Mouse (Mus musculus): ENCODE measurements around the gene Rcl1.

DNA sequence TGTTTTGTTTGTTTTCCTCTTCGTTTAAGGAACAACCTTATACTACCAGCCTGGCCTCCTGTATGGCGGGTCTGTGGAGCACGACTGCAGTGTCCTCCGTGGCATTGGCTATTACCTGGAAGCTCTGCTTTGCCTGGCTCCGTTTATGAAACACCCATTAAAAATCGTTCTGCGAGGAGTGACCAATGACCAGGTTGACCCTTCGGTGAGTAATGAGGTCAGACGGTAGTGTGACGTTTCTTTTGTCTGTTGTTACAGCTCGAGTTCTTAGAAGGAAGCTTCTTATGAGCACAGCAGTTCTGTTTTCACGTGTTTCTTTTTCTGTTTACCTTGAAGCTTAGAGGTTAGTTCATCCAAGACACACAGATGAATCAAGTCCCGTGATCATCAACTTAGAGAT, 17.0 kb downstream of the Rcl1 start:
- TF ChIP-seq HCFC1 (IDR thresholded peaks at IDR 0.05; ENCODE audit: borderline replicate concordance, insufficient read depth, low read length): no peak
- TF ChIP-seq ZC3H11A (IDR thresholded peaks at IDR 0.05; ENCODE audit: borderline replicate concordance, low read depth, low read length): no peak
- no peak for TF ChIP-seq MAFK (IDR thresholded peaks at IDR 0.05; ENCODE audit: insufficient read depth, low read depth, low read length)
- no peak for TF ChIP-seq CHD2 (IDR thresholded peaks at IDR 0.05; ENCODE audit: low read depth, low read length)
- no peak for TF ChIP-seq ZNF384 (IDR thresholded peaks at IDR 0.05; ENCODE audit: low read depth, low read length)
